In the genomic region with DNA sequence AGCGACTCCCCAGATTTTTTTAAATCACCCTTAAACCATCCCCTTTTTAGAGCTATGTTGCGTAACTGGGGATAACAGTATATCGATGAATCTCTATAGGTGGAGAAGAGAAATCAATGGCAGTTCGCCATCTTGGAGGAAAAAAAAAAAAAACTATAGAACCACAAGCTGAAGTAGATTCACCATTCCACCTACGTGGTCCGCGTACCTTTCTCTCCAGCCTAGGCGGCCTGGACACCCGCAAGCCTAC, we compare ENCODE assay signal across 8 mouse cellular contexts. TPM values are rescaled to one million over a fixed set of nuclear protein-coding genes. Genes with fewer than 3 reads are reported as not detected.
DNase-seq lines count a peak whose midpoint lies in the region; ATAC-seq and TF ChIP-seq lines count a peak whose summit lies in the region.

No protein-coding gene starts in this region.

- peak overlapping the region; percentile 88 for H3K27ac ChIP-seq in heart, embryonic 16.5 days (ENCODE audit: low read length)
- H3K27ac ChIP-seq in forebrain, postnatal 0 days (ENCODE audit: low read depth, low read length): peak overlapping the region; percentile 98
- peak overlapping the region; percentile 94 for H3K27ac ChIP-seq in midbrain, embryonic 11.5 days (ENCODE audit: low read depth, low read length)

- H3K4me3 ChIP-seq in heart, embryonic 16.5 days (ENCODE audit: low read length): peak overlapping the region; percentile 97
- peak overlapping the region; percentile 98 for H3K4me3 ChIP-seq in forebrain, postnatal 0 days (ENCODE audit: low read depth, low read length)
- peak overlapping the region; percentile 79 for H3K4me3 ChIP-seq in midbrain, embryonic 11.5 days (ENCODE audit: low read depth, low read length)

- no peaks in the 10 kb centered on the region; the same call in 1 of the 2 replicates for H3K9me3 ChIP-seq in heart, embryonic 16.5 days (replicated peaks; ENCODE audit: control insufficient read depth, low read length)
- no peaks in the 10 kb centered on the region for H3K9me3 ChIP-seq in forebrain, postnatal 0 days (ENCODE audit: low read length)
- no peaks in the 10 kb centered on the region for H3K9me3 ChIP-seq in midbrain, embryonic 11.5 days (ENCODE audit: control insufficient read depth, low read length)

- H3K9ac ChIP-seq in heart, embryonic 16.5 days (ENCODE audit: low read length): peak overlapping the region; percentile 84
- H3K9ac ChIP-seq in forebrain, postnatal 0 days: peak overlapping the region; percentile 98
- H3K9ac ChIP-seq in midbrain, embryonic 11.5 days (ENCODE audit: low read length): peak overlapping the region; percentile 84

- 3% methylated on average over 9 of the region's 9 CpGs for WGBS in heart, embryonic 16.5 days
- WGBS in forebrain, postnatal 0 days: 0% methylated on average over 9 of the region's 9 CpGs
- under 1% methylated on average over 9 of the region's 9 CpGs for WGBS in midbrain, embryonic 11.5 days

- no peaks in the 10 kb centered on the region for H3K27me3 ChIP-seq in heart, embryonic 16.5 days (ENCODE audit: control insufficient read depth, insufficient read depth, low read length)
- no peaks in the 10 kb centered on the region for H3K27me3 ChIP-seq in forebrain, postnatal 0 days (ENCODE audit: insufficient read depth, low read length)
- no peaks in the 10 kb centered on the region for H3K27me3 ChIP-seq in midbrain, embryonic 11.5 days (ENCODE audit: control insufficient read depth, insufficient read depth, low read length)

- peaks cover 10% of the 10 kb centered on the region for H3K36me3 ChIP-seq in heart, embryonic 16.5 days (ENCODE audit: control insufficient read depth, insufficient read depth)
- H3K36me3 ChIP-seq in forebrain, postnatal 0 days (ENCODE audit: insufficient read depth): peaks cover 12% of the 10 kb centered on the region; the same call in 1 of the 2 replicates
- peaks cover 15% of the 10 kb centered on the region for H3K36me3 ChIP-seq in midbrain, embryonic 11.5 days (ENCODE audit: control insufficient read depth, insufficient read depth, low read length)

- no peak for ATAC-seq in heart, embryonic 16.5 days (replicated peaks; ENCODE audit: extremely low read depth, insufficient read depth, low FRiP score)
- no peak for ATAC-seq in forebrain, postnatal 0 days
- no peak for ATAC-seq in midbrain, embryonic 11.5 days (ENCODE audit: low FRiP score)

- no peak for DNase-seq in heart, postnatal 25 days (ENCODE audit: low spot score)
- peak; percentile 68 for DNase-seq in NIH3T3 (ENCODE audit: low read depth)
- DNase-seq in forebrain, postnatal 0 days: peak; percentile 69
- no peak for DNase-seq in midbrain, embryonic 11.5 days (ENCODE audit: low spot score, missing footprints)
- DNase-seq in cerebellum, postnatal 14 days: no peak
- no peak for DNase-seq in c-Kit-positive CD71-positive TER-119-positive erythroid progenitor cells, embryonic 14.5 days (ENCODE audit: low spot score)
- DNase-seq in adrenal gland, postnatal 10 days: no peak

- H3K4me1 ChIP-seq in heart, embryonic 16.5 days (ENCODE audit: control insufficient read depth, insufficient read depth, low read length): peaks cover 19% of the 10 kb centered on the region
- H3K4me1 ChIP-seq in forebrain, postnatal 0 days (ENCODE audit: insufficient read depth): no peaks in the 10 kb centered on the region
- H3K4me1 ChIP-seq in midbrain, embryonic 11.5 days (ENCODE audit: control insufficient read depth, insufficient read depth, low read length): peaks cover 11% of the 10 kb centered on the region

- intact Hi-C loops in heart, postnatal 25 days (cut with DNase I): loop anchor here (10.0 kb wide), 3 partner anchors 182 to 648 kb away; a partner anchor contains a TSS

- peak overlapping the region; percentile 69 for H3K4me2 ChIP-seq in heart, embryonic 16.5 days (ENCODE audit: low read depth, low read length)
- peak overlapping the region; percentile 68 for H3K4me2 ChIP-seq in forebrain, postnatal 0 days (ENCODE audit: low read depth)
- H3K4me2 ChIP-seq in midbrain, embryonic 11.5 days: peak overlapping the region; percentile 43

- TF ChIP-seq CTCF in forebrain, postnatal 0 days (IDR thresholded peaks at IDR 0.05; ENCODE audit: low read depth): no peak

RNA-seq across cellular contexts. Expression of a gene that starts 1.3 kb away (rescaled TPM):
- 43.4 and 45.3 TPM in 2 replicates for polyA plus RNA-seq in heart, embryonic 16.5 days (2015; fragmentation: Nextera tagmentation; extraction: Ambion mirVana)
- total RNA-seq in heart, postnatal 25 days (2021): 10 to 100 TPM; 34.3 to 34.7 TPM
- 446 and 453 TPM in 2 replicates for total RNA-seq in forebrain, postnatal 0 days (2014; rRNA removed)
- 654 and 706 TPM in 2 replicates for polyA plus RNA-seq in forebrain, postnatal 0 days (2015; fragmentation: Nextera tagmentation; extraction: Ambion mirVana)
- polyA plus RNA-seq in midbrain, embryonic 11.5 days (2014; fragmentation: Nextera tagmentation; extraction: Ambion mirVana): 305 and 315 TPM in 2 replicates
- total RNA-seq in adrenal gland, postnatal 10 days (2021): 10 to 100 TPM; 37.0 to 57.4 TPM

Comparison
In these comparisons a context has a peak if more than half of its experiments do, and no peak if none do; other contexts are left out.
1. DNase-seq: peak in NIH3T3 (single experiment) and forebrain, postnatal 0 days (single experiment); none in heart, postnatal 25 days (single experiment), midbrain, embryonic 11.5 days (single experiment), cerebellum, postnatal 14 days (0 of 2), c-Kit-positive CD71-positive TER-119-positive erythroid progenitor cells, embryonic 14.5 days (single experiment) and adrenal gland, postnatal 10 days (single experiment).
2. Peak in every context shown above with its lines, with median percentiles within 50 percentile points of each other: H3K27ac ChIP-seq, H3K4me2 ChIP-seq, H3K4me3 ChIP-seq and H3K9ac ChIP-seq.